Mouse (Mus musculus) liver, postnatal 0 days (tissue): ENCODE measurements around the gene Tax1bp3.

Experiments
- CTCF ChIP-seq: sonication (generic); IDR thresholded peaks from 2 replicates; pipeline ENCODE4 v1.5.1; 2016; ENCODE audit warnings: antibody characterized with exemption, low read depth
- EP300 ChIP-seq: IDR thresholded peaks from 2 replicates; pipeline ENCODE4 v1.6.1; 2016; ENCODE audit warnings: antibody characterized with exemption, low read depth, mild to moderate bottlenecking

GRCm38 (mm10) chr11:73199230-73199712 lies 22.4 kb downstream of the Tax1bp3 start, which contains the start of gene Shpk:
- no peak for TF ChIP-seq CTCF
- TF ChIP-seq EP300 = no peak
